Mouse (Mus musculus): ENCODE data around the gene Dmgdh.

Dmgdh gene

DNA sequence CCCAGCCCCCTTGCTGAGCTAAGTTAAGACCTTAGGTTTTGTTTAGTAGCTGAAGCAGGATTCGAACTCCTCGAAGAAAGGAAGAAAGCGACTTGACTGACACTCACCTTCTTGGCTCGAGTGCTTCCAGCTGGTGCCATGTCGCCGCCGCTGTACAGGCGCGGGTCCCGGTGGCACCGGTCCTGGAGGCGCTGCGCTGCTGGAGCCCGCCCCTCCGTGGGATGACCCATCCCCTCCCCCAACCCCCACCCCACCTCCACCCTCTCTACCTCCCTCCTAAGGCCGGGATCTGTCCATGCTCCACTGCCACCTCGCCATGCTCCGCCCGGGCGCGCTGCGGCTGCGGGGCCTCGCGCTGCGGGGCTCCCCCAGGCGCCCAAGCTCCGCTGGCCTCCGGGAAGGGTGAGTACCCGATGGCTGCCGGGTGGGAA lies at the start of gene Dmgdh, which contains the start of gene Bhmt2:
TSS of gene Dmgdh (plus strand) at position 303 of the 431 bp plus-strand sequence.
TSS of gene Bhmt2 (minus strand) at position 172 of the 431 bp plus-strand sequence.
- no peak for DNase-seq

DNA sequence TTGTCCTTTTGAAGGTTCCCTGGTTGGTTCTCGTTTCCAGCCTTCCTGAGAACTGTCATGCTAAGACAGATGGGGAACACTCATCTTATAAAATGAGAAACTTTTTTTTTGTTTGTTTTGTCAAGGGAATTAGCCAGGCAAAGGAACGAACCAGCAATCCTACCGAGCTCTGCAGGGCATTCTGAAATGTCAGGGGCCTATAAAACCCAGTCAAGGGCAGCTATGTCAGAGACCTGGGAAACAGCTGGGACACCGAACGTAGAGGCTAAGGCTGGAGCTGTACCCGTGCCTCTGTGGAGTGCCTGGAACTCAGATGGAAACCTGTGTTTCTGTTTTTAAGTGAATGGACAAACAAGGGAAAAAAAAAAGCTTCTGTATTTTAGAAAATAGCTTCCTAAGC lies 45.4 kb upstream of the Dmgdh start:
- no peak for DNase-seq

DNA sequence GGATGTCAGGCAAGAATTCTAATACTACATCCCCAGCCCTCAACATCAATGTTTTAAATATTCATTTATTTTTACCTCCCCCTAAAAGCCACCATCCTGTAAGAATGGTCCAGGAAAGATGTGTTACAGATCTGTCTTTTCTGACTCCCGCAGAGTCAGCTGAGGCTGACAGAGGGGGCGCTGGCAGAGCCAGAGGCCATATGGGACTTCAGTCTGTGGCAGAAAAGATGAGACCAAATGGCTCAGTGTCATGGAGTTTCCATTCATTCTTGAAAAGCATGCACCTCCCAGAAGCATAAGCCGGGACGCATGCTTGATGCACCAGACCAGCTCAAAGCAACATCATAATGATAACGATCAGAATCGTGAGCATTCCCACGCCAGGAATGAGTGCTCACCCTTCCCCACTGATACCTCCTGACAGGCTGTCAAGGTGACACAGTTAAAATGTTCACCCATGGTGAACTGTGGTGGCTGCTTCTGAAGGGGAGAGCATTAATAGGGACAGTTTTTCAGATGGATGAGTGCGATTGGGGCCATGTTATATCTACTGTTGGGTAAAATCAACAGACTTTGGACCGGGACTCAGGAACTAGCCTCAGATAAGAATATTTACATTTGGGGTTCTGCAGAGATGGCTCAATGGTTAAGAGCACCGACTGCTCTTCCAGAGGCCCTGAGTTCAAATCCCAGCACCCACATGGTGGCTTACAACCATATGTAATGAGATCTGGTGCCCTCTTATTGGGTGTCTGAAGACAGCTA lies 43.1 kb upstream of the Dmgdh start:
- peak; percentile 75 to 82 for DNase-seq

DNA sequence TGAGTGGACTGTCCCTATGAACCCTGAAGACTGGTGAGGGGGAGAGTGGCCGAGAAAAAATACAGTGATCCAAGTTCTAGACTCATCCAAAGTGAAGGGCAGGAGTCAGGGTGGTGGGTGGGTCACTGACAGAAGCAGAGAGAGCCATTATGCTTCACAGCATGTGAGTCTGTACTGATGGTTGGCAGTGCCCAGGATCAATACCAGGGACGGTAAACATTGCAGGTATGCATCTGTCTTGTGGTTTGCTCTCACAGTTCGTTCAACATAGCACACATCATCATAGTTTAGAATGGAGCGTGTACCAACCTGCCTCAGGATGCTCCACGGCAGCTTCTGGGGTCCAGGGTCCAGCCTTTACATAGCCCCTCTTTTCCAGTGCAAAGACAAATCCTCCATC lies 41.3 kb upstream of the Dmgdh start:
- DNase-seq: no peak

DNA sequence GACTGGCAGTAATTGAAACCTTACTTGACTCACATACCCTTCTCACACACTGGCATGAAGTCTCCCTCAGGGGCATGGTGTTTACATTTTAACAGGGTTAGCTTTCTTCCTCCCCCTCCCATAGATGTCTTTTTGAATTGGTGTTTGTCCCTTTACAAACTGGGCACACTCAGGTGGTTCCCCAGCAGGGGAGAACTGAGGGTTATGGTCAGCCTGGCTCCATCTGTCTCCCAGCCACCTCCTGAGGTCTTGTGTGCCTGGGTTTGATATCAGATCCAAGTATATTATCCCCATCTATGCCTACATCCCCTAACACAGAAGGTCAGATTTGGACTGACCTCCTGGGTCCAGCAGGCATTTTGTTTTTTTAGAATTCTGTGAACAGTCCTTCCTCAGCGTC lies 37.7 kb upstream of the Dmgdh start:
- DNase-seq: peak; percentile 48 to 72

DNA sequence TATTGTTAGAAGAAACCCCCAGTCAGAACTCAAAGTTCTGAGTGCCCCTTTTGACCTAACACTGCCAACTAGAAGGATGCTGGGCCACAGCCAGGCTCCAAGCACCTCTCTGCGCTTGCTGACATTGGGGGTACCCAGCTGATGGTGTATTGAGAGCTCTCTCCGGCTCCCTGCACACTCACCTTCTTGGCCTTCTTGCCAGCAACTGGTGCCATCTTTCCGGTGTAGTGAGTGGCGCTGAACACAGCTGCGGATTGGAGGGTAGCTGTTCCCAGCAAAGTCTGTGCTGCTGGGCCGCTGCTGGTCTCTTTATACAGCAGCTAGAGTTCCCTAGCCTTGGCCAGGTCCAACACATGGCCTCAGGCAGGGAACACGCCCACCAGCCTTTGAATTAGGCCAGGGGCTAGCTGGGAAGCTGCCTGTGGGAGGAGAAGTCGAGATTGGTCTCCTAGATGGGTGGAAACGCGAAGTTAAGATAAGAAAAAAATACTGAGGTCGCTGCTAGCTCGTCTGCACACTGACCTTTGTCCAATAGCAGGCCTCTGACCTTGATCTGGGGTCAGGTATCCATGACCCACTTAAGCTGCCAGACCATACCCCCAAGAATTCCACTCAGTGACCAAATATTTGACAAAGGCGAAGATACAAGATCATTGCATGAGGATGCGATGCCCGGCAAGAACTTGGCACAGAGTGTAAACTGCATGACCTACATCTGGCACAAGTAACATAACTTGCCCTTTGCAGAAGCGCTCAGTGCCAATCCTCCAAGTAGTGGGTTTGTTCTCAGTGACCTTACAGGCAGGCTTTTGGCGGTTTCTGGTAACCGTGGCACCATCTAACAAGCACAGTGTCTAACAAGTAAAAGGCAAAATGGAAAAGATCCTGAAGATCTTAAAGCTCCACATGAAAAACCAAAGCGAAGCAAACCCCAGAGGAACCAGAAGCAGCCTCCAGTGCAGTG lies 36.7 kb upstream of the Dmgdh start, which contains the start of gene Bhmt:
TSS of gene Bhmt (minus strand) at position 680 of the 964 bp plus-strand sequence.
- peak in 1 of 2 experiments; percentile 36 for DNase-seq

DNA sequence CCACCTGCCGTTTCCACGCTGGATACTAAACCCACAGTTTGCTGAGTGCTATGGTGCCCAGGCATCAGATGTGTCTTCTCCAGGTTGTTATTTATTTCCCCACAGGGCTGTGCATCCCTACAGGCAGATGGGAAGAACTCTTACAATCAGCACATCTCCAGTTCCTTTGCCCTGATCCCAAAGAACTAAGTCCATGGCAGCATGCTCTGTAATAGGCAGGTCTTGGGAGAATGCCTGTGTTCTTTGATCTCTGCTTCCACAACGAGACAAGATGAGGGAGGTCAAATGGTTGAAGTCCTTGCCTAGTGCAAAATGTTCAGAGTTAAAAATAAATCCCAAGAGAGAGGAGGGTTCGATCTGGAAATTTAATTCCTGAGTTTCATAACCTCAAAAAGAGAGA lies 34.6 kb upstream of the Dmgdh start:
- DNase-seq: no peak

DNA sequence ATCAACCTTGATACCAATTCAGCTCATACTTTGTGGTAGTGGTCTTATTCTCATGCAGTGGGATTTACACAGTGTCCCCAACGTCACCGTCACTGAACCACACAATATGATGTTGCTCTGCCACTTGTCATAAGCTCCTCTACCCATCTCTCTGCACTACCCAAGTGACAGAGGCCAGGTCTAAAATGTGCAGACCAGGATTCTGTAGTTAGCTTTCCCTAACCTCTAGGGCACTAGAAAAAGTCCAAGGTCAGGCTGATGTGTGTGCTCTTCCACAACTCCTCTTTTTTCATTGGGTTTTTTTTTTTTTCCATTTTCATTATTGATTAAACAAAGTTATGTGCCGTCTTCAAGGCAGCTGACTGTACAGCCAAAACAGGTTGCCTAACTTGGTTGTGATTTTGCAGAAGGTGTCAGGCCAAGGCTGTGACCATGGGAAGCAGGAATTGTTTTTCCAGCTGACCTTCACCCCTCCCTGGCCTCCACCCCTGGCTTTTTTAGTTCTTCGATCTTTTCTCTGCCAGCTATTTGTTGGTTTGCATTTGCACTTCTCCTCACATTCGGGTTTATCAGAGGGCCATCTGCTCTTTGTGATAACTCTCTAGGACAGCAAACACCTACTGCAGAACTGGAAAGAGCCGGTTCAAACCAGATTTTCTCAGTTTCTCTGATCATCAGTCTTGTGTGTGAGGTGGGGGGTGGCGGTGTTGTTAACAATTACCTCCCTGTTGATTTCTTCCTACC lies 25.7 kb upstream of the Dmgdh start:
- DNase-seq: no peak

DNA sequence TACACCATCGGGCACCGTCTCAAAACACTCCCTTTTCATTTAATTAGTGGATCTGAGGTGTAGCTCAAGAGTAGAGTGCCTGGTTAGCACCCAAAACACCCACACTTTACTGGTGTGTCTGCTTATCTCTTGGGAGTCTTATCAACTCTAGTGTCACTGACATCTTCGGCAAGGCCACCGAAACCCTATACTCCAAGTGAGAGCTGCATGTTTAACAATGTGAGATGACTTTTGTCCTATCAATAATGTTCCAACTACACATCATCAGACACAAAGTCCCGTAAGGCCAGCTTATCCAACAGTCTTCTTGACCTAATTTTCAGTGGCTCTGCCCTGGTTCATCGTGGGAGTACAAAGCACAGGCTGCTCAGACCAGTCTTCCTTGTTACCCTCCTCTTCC lies 20.9 kb upstream of the Dmgdh start:
- no peak for DNase-seq

DNA sequence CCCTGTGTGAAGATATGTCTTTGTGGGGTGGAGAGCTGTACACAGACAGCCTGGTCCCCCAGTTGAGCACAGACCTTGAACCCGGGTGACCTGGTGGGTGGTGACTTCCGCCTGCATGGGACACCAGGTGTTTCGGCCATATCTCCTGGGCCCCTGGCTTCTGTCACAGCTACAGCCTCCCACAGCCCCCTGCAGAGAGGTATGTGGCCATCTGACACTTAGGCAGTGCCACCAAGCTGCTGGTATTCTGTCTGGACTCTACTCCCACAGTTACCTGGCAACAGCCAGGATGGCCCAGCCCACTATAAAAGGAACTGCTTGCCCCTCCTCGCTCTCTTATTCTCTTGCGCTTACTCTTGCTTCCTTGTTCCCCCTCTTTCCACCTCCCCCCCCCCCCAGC lies 16.3 kb upstream of the Dmgdh start:
- peak; percentile 42 to 43 for DNase-seq

DNA sequence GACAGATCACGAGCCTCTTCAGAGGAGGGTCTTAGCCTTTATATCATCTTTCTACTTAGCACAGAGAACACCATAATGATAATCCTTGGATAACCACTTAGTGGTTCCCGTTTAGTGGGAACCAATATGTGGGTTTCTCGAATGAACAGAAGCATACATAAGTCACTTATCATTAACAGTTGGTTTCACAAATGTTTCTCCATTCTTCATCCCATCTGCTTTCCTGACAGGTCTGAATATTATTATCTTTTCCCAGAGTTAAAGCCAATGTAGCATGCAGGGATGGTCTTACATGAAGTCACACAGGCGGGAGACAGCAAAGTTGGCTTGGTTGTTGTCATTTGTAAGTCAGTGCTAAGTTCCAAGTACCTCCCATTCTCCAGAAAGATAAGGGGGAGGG lies 6.6 kb upstream of the Dmgdh start:
- no peak for DNase-seq

DNA sequence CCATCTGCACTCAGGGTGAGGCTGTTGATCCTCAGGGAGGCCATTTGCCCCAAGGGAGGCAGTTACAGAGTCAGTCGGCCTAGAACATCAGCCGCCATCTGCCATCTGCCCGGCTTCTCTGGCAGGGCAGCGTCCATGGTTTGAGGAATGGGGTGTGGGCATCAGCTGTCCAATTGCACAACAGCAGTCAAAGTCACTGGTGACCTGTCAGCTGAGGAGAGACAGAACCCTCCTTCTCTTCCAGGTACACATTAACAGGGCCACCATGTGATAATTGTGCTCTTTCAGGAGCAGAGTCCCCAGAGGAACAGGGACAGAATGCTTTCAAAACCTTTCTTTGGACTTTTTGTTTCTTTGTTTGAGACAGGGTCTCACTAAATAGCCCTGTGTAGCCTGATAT lies 1.9 kb upstream of the Dmgdh start:
- no peak for DNase-seq

DNA sequence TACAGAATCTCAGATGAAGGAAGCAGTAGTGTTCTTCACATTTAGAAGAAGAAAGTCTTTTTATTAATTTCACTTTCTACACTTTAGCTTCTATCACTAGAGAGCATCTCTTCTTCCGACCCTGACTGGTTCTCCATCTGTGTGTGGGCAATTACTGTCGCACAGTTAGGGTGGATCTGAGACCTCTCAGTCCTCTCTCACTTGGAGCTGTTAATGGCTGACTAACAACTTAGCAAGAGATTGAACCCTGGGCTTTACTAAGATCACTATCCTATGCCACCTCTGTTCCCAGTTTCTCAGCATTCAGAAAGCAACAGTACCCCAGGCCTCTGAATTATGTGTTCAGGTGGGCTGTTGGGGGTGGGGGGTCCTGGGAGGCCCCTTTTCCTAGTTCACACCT lies 937 bp upstream of the Dmgdh start:
- DNase-seq: no peak

DNA sequence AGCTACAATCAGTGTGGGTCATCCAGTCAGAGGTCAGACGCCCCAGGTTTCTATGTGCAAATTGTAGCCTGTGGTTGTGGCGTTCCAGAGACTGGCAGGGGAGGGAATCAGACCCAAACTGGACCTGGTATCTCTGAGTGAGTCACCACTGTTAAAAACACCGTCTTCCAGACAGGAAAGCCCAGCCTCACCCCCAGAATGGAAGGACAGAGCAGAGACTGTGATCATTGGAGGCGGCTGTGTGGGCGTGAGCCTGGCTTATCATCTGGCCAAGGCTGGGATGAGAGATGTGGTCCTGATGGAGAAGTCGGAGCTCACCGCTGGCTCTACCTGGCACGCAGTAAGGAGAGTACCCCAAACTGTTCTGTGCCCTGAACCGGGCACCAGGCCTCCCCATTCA lies 2.6 kb downstream of the Dmgdh start:
- no peak for DNase-seq

DNA sequence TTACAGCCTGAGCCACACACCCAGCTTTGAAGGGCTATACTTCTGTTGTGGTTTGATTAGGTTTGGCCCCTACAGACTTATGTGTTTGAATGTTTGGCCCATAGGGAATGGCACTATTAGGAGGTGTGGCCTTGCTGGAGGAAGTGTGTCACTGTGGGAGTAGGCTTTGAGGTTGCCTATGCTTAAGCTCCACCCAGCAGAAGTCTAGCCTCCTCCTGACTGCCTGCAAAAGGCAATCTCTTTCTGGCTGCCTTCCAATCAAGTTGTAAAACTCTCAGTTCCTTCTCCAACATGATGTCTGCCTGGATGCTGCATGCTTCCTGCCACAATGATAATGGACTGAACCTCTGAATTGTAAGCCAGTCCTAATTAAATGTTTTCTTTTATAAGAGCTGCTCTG lies 9.1 kb downstream of the Dmgdh start:
- no peak for DNase-seq

DNA sequence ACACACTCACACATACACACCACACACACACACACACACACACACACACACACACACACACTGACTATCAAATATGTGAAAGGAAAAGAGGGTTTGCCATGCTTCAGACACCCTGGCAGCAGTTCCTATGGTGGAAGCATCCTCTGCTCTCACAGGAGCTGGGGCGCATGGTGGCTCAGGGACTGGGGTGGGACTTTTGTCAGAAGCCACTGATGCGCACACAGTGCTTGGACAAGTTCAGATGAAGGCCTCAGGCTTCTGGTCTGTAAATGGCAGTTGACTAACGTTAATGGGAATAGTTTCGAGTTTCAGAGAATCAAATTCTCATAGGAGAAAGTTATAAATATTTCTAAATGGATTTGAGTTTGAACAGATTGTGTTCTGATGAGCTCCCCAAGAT lies 11.0 kb downstream of the Dmgdh start:
- DNase-seq: no peak

DNA sequence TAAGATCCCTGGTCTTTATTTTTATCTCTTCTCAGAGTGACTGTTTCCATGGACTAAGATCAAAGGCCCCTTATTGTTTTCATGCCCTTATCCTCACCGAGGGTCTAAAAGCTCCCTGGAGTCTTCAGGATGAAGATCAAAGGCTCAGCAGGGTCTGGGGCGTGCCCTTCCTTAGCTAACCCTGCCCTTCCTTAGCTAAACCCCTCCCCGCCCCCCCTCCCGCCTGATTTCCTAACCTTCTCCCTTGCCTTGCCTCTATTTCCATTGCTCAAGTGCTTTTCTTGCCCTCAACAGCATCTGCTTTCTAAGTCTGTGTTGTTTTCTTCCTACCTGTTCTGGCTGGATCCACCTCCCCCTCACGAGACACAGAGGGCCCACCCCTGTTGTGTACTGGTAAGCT lies 13.1 kb downstream of the Dmgdh start:
- DNase-seq: no peak

DNA sequence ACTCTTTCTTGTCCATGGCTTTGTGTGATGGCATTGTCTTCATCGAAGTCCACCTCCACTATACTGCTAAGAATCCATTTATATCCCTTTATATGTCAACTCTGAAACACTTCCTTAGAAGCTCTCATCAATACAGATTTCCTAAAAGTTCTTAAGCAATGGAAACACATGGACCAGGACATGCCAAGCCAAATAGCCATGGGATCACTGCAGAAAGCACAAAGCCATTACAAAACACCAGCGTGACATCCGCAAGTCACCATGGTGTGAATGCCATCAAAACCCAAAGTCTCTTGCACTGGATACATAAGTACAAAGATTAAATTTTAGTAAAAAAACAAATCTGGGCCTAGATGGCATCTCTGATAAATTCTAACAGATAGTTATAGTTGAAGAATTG lies 15.3 kb downstream of the Dmgdh start:
- no peak for DNase-seq

DNA sequence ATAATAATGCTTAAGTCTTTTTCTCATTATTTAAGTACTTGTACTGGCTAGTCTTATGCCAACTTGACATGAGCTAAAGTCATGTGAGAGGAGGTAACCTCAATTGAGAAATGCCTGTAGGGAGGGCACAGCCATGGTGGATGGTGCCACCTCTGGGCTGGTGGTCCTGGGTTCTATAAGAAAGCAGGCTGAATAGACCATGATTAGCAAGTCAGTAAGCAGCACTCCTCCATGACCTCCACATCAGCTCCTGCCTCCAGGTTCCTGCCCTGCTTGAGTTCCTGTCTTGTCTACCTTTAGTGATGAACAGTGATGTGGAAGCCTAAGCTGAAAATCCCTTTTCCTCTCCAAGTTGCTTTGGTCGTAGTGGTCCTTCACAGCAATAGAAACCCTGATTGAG lies 16.6 kb downstream of the Dmgdh start:
- DNase-seq: no peak

DNA sequence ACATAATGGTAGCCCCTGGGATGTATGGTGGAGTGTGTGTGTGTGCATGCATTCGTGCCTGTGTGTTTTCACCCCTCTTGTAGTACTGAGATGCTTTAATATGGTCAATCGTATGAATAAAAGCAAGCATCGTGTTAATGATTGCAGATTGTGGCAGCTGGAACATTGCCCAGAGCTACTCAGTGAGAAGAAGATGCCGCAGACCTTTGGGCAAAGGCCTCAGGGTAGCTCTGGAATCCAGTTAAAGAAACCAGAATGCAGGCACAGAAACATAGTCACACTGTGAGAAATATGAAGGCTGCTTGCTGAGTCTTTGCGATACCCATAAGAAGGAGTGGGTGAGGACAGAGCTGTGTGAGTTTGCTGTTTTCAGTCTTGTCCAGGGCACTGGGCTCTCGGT lies 24.6 kb downstream of the Dmgdh start:
- peak; percentile 19 to 20 for DNase-seq

DNA sequence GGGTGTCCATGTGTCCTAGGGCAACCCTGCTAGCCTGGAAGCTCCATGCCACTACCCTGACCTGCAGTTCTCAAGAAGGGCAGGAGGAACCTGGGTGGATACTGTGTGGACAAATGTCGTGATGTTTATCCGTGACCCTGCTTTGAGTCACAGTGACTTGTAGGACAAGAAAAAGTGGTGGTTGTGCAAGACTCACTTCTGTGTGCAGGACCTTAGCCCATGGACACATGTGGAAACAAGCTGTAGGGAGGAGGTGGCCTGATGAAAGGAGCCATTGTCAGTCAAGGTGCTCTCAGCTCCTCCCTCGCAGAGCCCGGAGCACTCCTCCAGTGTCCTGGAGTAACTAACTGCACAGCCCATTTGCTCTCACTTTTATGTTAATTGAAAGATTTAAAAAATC lies 31.5 kb downstream of the Dmgdh start:
- DNase-seq: no peak

DNA sequence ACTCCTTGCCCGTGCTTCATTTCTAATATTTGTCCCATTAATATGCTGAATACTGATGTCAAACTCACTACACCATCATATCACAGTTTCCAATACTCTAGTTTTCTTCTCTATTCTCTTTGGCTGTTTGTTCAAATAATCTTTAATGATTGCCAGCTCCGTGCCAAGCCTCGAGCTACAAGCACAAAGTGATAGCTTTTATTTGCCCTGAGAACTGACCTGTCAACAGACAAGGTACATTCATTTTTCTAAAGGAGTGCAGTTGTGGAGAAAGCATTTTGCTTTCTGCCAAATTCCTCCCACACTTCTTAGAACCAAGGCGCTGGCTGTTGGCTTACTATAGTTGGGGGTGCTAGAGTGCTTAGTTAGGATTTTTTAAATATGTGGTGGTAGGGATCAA lies 33.0 kb downstream of the Dmgdh start:
- no peak for DNase-seq

DNA sequence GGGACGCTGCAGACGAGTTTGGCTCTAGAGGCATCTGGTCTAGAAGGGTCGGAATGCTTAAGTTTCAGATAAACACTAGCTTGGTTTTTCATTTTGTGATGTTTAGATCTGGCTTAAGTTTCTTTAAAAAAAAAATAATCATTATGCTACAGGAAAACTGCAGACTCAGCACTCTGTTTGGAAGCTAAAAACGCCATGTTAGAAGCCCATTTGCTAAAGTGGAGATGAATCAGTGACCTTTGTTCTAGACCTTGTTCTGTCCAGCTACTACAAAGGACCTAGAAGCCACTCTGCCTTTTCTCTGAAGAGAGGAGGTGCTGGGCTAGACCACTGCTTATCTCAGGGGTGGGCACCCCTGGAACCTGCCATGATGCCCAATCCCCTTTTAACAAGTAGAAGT lies 36.1 kb downstream of the Dmgdh start:
- no peak for DNase-seq

Measured in cerebellum, postnatal 14 days (tissue).